Mouse (Mus musculus): ENCODE measurements around the gene Csdc2.

- no peak for TF ChIP-seq MAFK (IDR thresholded peaks at IDR 0.05; ENCODE audit: insufficient read depth, low read depth, low read length)
- TF ChIP-seq ZNF384 (IDR thresholded peaks at IDR 0.05; ENCODE audit: low read depth, low read length), result no peak
- no peak for TF ChIP-seq CHD2 (IDR thresholded peaks at IDR 0.05; ENCODE audit: low read depth, low read length)
- TF ChIP-seq HCFC1 (IDR thresholded peaks at IDR 0.05; ENCODE audit: borderline replicate concordance, insufficient read depth, low read length), result no peak
Observed at GRCm38 (mm10) chr15:81928277-81928676, 8.3 kb upstream of the Csdc2 start.
